Mouse (Mus musculus): Measurements from ENCODE around the gene E2f8. TPM values are rescaled to one million over a fixed set of nuclear protein-coding genes. Genes with fewer than 3 reads are reported as not detected.

Gene E2f8
- polyA plus RNA-seq, 1 experiment from 2014 or later = 15.6 TPM

Other genes with a start within 250 kb of the E2f8 start
- not detected in 2 replicates for gene Mrgprb3, start 237.8 kb downstream of the E2f8 start, polyA plus RNA-seq (2015; fragmentation: Nextera tagmentation; extraction: Ambion mirVana)
- gene Zdhhc13, start 92.6 kb downstream of the E2f8 start, polyA plus RNA-seq (2015; fragmentation: Nextera tagmentation; extraction: Ambion mirVana) = 29.0 and 31.2 TPM in 2 replicates
- gene Csrp3, start 33.6 kb downstream of the E2f8 start, polyA plus RNA-seq (2015; fragmentation: Nextera tagmentation; extraction: Ambion mirVana) = 1,541 and 1,964 TPM in 2 replicates
- 30.7 and 40.0 TPM in 2 replicates for gene Nav2, start 27.1 kb upstream of the E2f8 start, polyA plus RNA-seq (2015; fragmentation: Nextera tagmentation; extraction: Ambion mirVana)

All from heart, embryonic 15.5 days (tissue).